Mouse (Mus musculus) A20 (cell line): ENCODE data around the gene Prrg1.
A peak's percentile ranks its signal among the peaks of the same experiment; 100 is the strongest.
"Not testable (repeated sequence)": the region's sequence is repeated elsewhere in the genome, so short reads cannot be mapped to it uniquely, and the experiment has no call there.

Source experiments
- DNase-seq: peaks from one replicate; pipeline ENCODE4 v3.0.0-alpha.2; 2011; ENCODE audit warnings: low read depth, low spot score

Prrg1 gene

DNA sequence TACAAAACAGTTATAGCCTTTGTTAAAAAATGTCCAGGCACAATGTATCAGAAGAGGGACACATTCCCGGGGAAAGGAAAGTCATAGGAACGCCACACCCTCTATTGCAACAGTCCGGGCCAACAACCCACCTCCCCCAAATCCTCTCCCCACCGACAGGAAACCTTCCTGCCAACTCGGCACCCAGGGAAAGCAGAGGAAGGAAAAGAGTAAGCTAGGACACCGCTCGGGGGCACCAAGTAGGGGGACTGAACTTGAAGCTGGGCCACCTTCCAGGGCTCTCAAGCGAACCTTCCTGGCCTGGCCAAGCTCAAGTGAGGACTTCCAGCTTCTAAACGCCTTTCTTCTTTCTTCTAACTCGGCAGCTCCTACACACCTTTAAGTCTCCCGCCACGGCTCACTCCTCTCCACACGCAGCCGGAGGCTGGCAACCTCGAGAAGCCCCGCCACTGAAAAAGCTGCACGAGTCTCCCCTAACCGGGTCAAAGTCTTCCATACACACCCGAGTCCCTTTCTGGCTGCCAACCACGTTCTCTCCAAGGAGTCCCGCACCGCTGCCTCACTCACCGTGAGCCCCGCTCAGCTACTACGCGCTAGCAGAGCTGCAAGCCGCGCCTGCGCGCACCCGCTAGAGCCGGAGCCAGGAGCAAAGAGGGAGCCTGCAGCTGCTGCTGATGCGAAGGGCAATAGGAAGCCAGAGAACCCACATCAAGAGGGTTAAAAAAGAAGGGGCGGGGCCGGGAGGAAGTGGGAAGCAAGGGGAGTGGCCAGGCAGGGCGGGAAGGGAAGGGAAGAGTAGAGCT lies at the start of gene Prrg1:
Gene Prrg1, minus strand, starts transcription at position 695 of the 803 bp plus-strand sequence.
- DNase-seq: no peak

DNA sequence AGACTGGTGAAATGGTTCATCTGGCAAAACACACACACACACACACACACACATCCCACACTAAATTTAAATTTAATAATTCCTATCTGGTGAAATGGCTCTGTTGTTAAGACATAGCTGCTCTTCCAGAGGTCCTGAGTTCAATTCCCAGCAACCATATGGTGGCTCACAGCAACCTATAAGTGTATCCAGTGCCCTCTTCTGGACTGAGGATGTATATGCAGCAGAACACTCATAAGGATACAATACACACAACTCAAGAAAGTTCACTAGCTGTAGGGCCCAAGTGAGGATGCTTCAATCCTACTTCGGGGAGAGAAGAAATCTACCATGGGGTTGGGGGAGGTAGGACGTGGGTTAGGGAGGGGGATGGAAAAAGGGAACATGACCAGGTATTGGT lies 22.1 kb upstream of the Prrg1 start:
- DNase-seq: peak; percentile 18

DNA sequence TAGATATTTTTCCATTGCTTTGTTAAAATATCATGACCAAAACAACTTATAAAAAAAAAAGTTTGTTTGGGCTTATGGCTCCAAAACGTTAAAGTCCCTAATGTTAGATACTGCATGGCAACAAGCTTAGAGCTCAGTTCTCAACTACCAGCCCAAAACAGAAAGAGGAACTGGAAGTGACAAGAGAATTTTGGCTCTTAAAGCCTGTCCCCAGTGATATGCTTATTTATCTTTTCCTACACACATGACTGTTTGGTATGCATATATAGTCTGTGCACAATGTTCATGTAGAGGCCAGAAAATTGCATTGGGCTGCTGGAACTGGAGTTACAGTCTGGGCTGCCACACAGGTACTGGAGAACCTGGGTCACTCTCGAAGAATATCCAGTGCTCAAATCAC lies 9.4 kb upstream of the Prrg1 start:
- peak; percentile 42 for DNase-seq

DNA sequence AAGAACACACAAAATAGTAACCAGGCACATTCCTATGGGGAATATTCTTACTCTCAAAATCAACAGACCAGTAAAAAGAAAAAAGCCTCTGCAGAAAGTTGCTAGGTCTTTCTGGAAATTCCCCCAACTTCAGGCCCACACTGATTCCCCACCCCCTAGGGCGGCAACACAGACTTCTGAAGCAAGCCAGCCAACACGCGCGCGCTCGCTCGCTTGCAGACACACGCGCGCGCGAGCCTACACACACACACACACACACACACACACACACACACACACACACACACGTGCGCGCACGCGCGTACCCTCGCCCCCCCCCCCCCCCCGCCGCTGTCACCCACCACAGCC lies 868 bp downstream of the Prrg1 start:
- no peak for DNase-seq

DNA sequence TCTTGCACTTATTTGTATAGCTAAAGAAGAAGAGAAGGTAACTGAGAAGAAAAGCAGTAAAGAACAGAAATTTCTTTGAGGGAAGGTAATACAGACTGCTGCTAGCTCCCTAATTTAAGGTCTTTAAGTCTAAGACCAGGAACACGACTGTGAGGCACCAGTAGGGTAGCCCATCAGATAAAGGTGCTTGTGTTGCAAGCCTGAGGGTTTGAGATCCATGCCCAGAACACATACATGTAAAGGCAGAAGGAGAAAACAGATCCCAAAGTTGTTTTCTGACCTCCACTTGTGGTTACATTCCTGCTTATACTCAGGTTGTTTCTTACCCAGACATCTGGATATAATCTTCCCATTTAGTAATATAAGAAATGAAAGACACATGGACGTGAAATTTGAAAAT lies 20.2 kb downstream of the Prrg1 start:
- DNase-seq: no peak

DNA sequence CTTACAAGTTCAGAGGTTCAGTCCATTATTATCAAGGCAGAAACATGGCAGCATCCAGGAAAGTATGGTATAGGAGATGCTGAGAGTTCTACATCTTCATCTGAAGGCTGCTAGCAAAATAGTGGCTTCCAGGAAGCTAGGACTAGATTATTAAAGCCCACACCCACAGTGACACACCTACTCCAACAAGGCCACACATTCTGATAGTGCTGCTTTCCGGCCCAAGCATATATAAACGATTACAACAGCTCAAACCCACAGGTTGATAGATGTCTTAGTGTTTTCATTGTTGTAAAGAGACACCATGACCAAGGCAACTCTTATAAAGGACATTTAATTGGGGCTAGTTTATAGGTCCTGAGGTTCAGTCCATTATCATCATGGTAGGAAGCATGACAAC lies 30.3 kb downstream of the Prrg1 start:
- DNase-seq: no peak

DNA sequence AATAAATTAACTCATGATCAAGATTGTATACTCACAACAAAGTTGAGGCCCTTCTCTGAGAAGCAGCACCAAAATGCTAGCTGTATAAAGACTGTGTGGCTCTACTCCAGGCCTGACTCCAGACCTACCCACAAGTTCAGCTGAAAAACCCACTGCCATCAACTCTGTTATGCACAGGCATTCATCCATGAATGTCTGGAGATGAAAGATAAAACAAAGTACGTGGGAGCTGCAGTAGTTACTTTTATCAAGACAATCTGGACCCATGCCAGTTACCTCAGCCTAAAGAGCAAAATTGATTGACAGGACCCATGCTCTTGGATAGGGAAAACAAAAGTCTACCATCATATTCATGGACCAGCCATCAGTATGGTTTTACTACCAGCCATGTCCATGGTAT lies 31.0 kb downstream of the Prrg1 start:
- DNase-seq: no peak

DNA sequence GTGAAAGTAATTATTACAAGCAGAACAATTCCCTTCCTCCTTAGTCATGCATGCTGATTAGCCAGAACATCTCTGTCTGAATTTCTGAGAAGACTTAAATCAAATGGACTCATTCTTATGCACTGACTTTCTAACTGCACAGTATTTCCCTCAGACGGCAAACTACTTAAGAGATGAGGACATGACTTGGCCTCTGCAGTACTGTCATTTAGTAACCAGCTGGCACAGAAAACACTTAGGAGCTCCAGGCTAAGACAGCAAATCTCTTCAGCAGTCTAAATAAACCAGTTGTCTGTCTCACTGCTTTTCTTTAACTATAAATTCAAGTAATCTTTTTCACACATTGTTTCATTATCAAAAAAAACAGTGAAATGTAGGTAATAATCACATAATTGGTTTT lies 36.0 kb downstream of the Prrg1 start:
- peak; percentile 4 for DNase-seq

DNA sequence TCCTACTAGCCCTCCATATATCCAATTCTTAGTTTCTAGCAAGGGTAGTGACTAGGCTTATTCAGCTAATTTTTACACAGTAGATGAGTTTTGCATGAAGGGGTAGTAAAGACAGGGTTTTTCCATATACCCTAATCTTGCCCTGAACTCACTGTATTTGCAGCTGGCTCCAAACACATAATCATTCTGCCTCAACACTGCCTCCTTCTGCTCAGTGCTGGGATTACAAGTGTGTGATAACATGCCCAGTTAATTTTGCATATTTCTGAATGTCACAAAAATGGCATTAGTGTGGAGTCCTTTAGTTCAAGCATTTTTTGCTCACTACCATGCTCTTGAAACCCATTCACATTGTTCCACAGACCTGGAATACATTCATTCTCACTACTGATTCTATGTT lies 44.0 kb downstream of the Prrg1 start:
- peak; percentile 19 for DNase-seq

DNA sequence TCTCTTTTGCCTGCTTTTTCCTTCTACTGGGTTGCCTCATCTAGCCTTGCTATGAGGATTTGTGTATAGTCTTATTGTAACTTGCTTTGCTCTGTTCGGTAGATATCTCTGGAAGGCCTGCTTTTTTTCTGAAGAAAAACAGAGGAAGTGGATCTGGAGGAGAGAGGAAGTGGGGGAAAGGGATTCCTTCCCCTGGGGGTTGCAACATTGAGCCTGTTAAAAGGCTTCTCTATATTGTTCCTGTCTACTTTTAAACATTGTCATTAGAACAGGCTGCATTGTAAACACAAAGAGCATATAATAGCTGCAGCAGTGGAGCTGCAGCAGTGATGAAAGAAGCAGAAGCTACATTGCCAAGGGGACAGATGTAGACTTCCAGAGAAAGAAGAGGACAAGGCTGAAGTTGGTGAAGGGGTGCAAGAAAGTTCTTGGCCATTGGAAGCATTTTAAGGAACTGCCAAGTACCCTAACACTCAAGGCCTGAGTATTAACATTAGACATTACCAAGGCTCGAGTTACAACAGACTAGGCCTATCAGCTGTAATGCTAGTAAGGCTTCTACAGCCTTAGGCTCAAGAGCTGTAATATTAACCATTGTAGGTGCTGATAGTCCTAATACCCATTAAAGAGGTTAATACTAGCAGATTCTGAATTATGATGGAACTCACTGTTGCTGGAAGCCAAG lies 44.9 kb downstream of the Prrg1 start:
- DNase-seq: no peak

DNA sequence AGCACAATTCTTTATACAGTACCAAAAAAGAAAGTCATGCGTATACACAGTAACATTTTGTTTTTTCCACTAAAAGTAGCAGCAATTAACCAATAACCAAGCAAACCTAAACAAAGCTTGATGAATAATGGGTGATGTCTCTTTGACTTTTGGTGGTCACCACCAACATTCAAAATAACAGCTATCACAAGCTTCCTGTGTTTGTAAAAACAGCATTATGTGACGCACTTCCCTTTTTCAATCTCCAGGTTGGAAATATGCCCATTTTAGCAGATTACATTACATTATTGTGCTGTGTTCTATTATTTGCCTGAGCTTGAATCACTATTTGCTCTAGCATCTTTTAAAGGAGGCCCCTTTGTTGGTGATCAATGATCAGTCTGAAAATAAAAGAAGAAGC lies 65.4 kb downstream of the Prrg1 start:
- no peak for DNase-seq

DNA sequence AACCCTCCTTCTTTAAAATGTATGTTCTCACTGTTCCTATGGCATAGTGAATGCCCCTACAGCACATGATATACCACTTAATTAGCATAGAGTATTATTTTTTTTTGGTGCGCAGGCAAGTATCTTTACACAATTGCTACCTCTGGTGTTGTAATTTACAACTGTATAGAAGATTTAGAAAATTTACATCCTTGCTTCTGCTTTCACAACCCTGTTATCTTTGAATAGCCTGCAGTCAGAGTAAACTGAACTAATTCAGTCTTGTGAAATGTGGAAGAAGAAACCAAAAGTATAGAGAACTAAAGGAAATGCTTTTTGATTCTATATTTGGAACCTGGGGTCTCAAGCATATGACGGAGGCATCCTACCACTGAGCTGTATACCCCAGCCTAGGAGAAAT lies 100.7 kb downstream of the Prrg1 start:
- DNase-seq: peak; percentile 22

DNA sequence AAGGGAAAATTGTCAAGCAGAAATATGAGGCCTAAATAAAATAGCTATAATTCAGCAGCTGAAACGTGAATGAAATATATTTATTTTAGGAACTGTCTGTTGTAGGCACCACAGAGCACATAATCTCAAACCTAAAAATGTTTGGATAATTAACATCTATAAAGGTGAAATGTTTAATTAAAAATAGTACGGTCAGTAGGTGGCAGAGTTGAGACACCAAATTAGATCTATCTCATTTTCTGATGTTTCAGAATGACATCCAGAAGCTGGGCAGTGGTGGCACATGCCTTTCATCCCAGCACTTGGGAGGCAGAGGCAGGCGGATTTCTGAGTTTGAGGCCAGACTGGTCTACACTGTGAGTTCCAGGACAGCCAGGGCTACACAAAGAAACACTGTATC lies 104.0 kb downstream of the Prrg1 start:
- peak; percentile 30 for DNase-seq

DNA sequence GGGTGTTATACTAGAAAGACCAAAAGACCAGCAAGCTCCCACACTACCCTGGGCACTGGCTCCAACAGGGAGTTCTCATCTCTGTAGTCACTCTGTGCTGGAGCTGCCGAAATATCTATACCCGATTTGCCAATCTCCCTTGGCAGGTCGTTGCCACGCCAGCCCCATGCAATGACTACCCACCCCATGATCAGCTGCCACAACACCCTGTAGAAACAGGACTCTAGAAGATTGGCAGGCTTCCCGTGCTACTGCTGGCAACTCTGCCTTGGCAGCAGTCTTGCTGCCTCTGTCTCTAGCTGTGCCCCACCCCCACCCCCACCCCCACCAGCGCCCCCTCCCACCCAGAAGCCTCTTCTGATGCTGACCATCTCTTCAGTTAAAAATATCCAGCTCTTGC lies 149.3 kb downstream of the Prrg1 start:
- no peak for DNase-seq

DNA sequence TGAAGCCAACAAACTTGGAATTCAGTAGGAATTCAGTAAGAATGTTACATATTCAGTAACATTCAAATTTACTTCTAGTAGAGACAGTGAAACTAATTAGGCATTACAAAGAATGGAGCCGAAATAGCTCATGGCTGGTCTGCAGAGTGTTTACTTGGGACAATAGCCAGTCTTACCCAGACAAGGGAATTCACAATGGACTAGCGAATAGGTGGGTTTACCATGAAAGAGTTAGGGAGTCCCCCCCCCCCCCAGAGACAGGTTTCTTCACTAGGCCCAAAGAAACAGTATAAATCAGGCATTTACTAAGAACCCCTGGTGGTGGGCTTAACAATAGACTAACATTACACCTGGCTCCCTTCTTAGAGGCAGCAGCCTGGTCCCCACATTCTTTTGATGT lies 180.3 kb downstream of the Prrg1 start:
- not testable (repeated sequence) for DNase-seq
